Mouse (Mus musculus) B cell, adult (primary cell): ENCODE measurements around the gene Med12l. TPM values are rescaled to one million over a fixed set of nuclear protein-coding genes. Genes with fewer than 3 reads are reported as not detected.

Experiments
- total RNA-seq: library from RNA; stranded (reverse); gene quantifications from 4 replicates; pipeline ENCODE4 v1.2.4, GENCODE M21; 2023; ENCODE audit not compliant: inconsistent age

Med12l gene
- 0.45 to 0.78 TPM (median 0.50 TPM) in 4 replicates for total RNA-seq

GRCm38 (mm10) chr3:59005271-59005995 is at the start of gene Med12l:
Med12l (plus strand) TSS chr3:59005825.

GRCm38 (mm10) chr3:59101218-59101986 is 95.8 kb downstream of the Med12l start, which contains the start of gene Gpr171:
Gpr171 (minus strand) TSS chr3:59101821.

GRCm38 (mm10) chr3:59153424-59153823 is 147.8 kb downstream of the Med12l start, which contains the start of gene P2ry14:
P2ry14 (minus strand) TSS chr3:59153618.

GRCm38 (mm10) chr3:59194938-59195337 is 189.3 kb downstream of the Med12l start, which contains the start of gene Gpr87:
Gpr87 (minus strand) TSS chr3:59195104.

GRCm38 (mm10) chr3:59210727-59211126 is 205.1 kb downstream of the Med12l start, which contains the start of gene P2ry13:
P2ry13 (minus strand) TSS chr3:59210882.

GRCm38 (mm10) chr3:59262704-59263103 is 257.1 kb downstream of the Med12l start, which contains the start of gene P2ry12:
P2ry12 (minus strand) TSS chr3:59262871.

GRCm38 (mm10) chr3:59344065-59344905 is 338.7 kb downstream of the Med12l start, which contains the start of gene Igsf10:
Igsf10 (minus strand) TSS chr3:59344394.

Other genes with a start within 250 kb of the Med12l start
- not detected in 4 replicates for gene Mindy4b-ps, start 183.5 kb upstream of the Med12l start, total RNA-seq
- gene Clrn1, start 120.5 kb upstream of the Med12l start, total RNA-seq = not detected in 4 replicates
- 99.8 to 111 TPM (median 103 TPM) in 4 replicates for gene Gpr171, start 96.0 kb downstream of the Med12l start, total RNA-seq
- gene P2ry14, start 147.8 kb downstream of the Med12l start, total RNA-seq = 0.29 to 3.0 TPM (median 0.62 TPM) in 4 replicates
- not detected in 4 replicates for gene Gpr87, start 189.3 kb downstream of the Med12l start, total RNA-seq
- gene P2ry13, start 205.1 kb downstream of the Med12l start, total RNA-seq = 0.90 to 1.9 TPM (median 1.2 TPM) in 4 replicates